ENCODE assay signal across 9 mouse cellular contexts in genomic region chr6:142545132-142545531, GRCm38 (mm10). TPM values are rescaled to one million over a fixed set of nuclear protein-coding genes. Genes with fewer than 3 reads are reported as not detected.
DNase-seq lines count a peak whose midpoint lies in the region; ATAC-seq and TF ChIP-seq lines count a peak whose summit lies in the region.
"Had no signal": no experiment of that assay in that cellular context is flagged by ENCODE, and none has a peak within 500 bp of the region (broad histone marks: within the 10 kb centered on the region; RNA-seq: fewer than 3 reads in every experiment).

No protein-coding gene starts in this region.

- H3K36me3 ChIP-seq in lung, postnatal 0 days (ENCODE audit: insufficient read depth, low read length), result no peaks in the 10 kb centered on the region
- H3K36me3 ChIP-seq in forebrain, embryonic 15.5 days, result no peaks in the 10 kb centered on the region
- no peaks in the 10 kb centered on the region for H3K36me3 ChIP-seq in intestine, embryonic 16.5 days (ENCODE audit: control insufficient read depth, insufficient read depth, low read length)
- no peaks in the 10 kb centered on the region for H3K36me3 ChIP-seq in neural tube, embryonic 15.5 days
- no peaks in the 10 kb centered on the region for H3K36me3 ChIP-seq in liver, postnatal 0 days (replicated peaks; ENCODE audit: insufficient read depth, low read length)

- peak; percentile 16; the same call in 1 of the 2 replicates for ATAC-seq in lung, postnatal 0 days
- ATAC-seq in forebrain, embryonic 15.5 days (replicated peaks), result no peak
- peak; percentile 47; the same call in 1 of the 2 replicates for ATAC-seq in intestine, embryonic 16.5 days
- ATAC-seq in neural tube, embryonic 15.5 days (ENCODE audit: low FRiP score), result no peak
- no peak for ATAC-seq in inflammation-experienced regulatory T-cells, adult 6 months
- ATAC-seq in liver, postnatal 0 days, result no peak

- no peak for DNase-seq in lung, postnatal 0 days (ENCODE audit: low spot score)
- no peak for DNase-seq in lung, adult 2 months
- DNase-seq in liver, postnatal 0 days, result no peak
- DNase-seq in layer of hippocampus, postnatal 14 days (ENCODE audit: low spot score in 2 of 2), result no peak
- DNase-seq: liver had no signal

- H3K4me1 ChIP-seq in lung, postnatal 0 days (ENCODE audit: insufficient read depth, low read depth, low read length), result no peaks in the 10 kb centered on the region; the same call in 1 of the 2 replicates
- H3K4me1 ChIP-seq in lung, adult 2 months (ENCODE audit: control insufficient read depth, insufficient read depth, low read length), result no peaks in the 10 kb centered on the region
- no peaks in the 10 kb centered on the region for H3K4me1 ChIP-seq in forebrain, embryonic 15.5 days
- no peaks in the 10 kb centered on the region for H3K4me1 ChIP-seq in intestine, embryonic 16.5 days (ENCODE audit: control insufficient read depth, insufficient read depth, low read length)
- H3K4me1 ChIP-seq in neural tube, embryonic 15.5 days, result no peaks in the 10 kb centered on the region
- no peaks in the 10 kb centered on the region for H3K4me1 ChIP-seq in liver, postnatal 0 days (ENCODE audit: insufficient read depth)

- TF ChIP-seq CTCF in lung, postnatal 0 days (IDR thresholded peaks at IDR 0.05), result no peak
- TF ChIP-seq CTCF in lung, adult 2 months (IDR thresholded peaks at IDR 0.05; ENCODE audit: insufficient read depth, low read length), result no peak
- TF ChIP-seq CTCF in liver, postnatal 0 days (IDR thresholded peaks at IDR 0.05; ENCODE audit: low read depth), result no peak

- no peak overlapping the region for H3K27ac ChIP-seq in lung, postnatal 0 days (ENCODE audit: low read length)
- H3K27ac ChIP-seq in forebrain, embryonic 15.5 days (replicated peaks), result no peak overlapping the region
- peak overlapping the region; percentile 3; the same call in 1 of the 2 replicates for H3K27ac ChIP-seq in intestine, embryonic 16.5 days (ENCODE audit: low read length)
- H3K27ac ChIP-seq in neural tube, embryonic 15.5 days (replicated peaks), result no peak overlapping the region
- H3K27ac ChIP-seq in liver, postnatal 0 days (ENCODE audit: low read depth), result no peak overlapping the region

- H3K27me3 ChIP-seq in lung, postnatal 0 days (replicated peaks; ENCODE audit: insufficient read depth, low read length), result no peaks in the 10 kb centered on the region
- H3K27me3 ChIP-seq in forebrain, embryonic 15.5 days, result no peaks in the 10 kb centered on the region
- H3K27me3 ChIP-seq in intestine, embryonic 16.5 days (replicated peaks; ENCODE audit: control insufficient read depth, insufficient read depth, low read length), result no peaks in the 10 kb centered on the region
- H3K27me3 ChIP-seq in neural tube, embryonic 15.5 days (replicated peaks), result no peaks in the 10 kb centered on the region
- no peaks in the 10 kb centered on the region for H3K27me3 ChIP-seq in liver, postnatal 0 days (ENCODE audit: insufficient read depth, low read length)

- TF ChIP-seq EP300 in lung, postnatal 0 days (IDR thresholded peaks at IDR 0.05), result no peak
- TF ChIP-seq EP300 in liver, postnatal 0 days (IDR thresholded peaks at IDR 0.05; ENCODE audit: low read depth), result no peak

- no peak overlapping the region for H3K4me2 ChIP-seq in lung, postnatal 0 days (replicated peaks; ENCODE audit: low read depth, low read length)
- peak overlapping the region; percentile 11; the same call in 1 of the 2 replicates for H3K4me2 ChIP-seq in forebrain, embryonic 15.5 days (replicated peaks)
- 0 out of 2 replicates have a peak overlapping the region, but pooled peaks have one; percentile 17 for H3K4me2 ChIP-seq in intestine, embryonic 16.5 days (ENCODE audit: low read depth, low read length)
- peak overlapping the region; percentile 31; the same call in 1 of the 2 replicates for H3K4me2 ChIP-seq in neural tube, embryonic 15.5 days
- no peak overlapping the region for H3K4me2 ChIP-seq in liver, postnatal 0 days (ENCODE audit: low read depth, low read length)

- no peak overlapping the region for H3K4me3 ChIP-seq in lung, postnatal 0 days (ENCODE audit: low read depth, low read length)
- H3K4me3 ChIP-seq in lung, adult 2 months (replicated peaks; ENCODE audit: extremely low read depth, low read depth, low read length), result no peak overlapping the region
- H3K4me3 ChIP-seq in forebrain, embryonic 15.5 days, result no peak overlapping the region
- no peak overlapping the region for H3K4me3 ChIP-seq in intestine, embryonic 16.5 days (ENCODE audit: low read length)
- no peak overlapping the region for H3K4me3 ChIP-seq in neural tube, embryonic 15.5 days (replicated peaks)
- no peak overlapping the region for H3K4me3 ChIP-seq in liver, postnatal 0 days (ENCODE audit: low read depth, low read length)

- TF ChIP-seq POLR2A in lung, adult 2 months (IDR thresholded peaks at IDR 0.05; ENCODE audit: borderline replicate concordance, extremely low read depth, low read depth, low read length), result no peak

- whole genome bisulfite sequencing in lung, postnatal 0 days, result 47% methylated on average over 14 of the region's 14 CpGs
- WGBS in lung, adult 2 months, result 53% methylated on average over 14 of the region's 14 CpGs
- WGBS in forebrain, embryonic 15.5 days, result 56% methylated on average over 14 of the region's 14 CpGs
- WGBS in intestine, embryonic 16.5 days, result 53% methylated on average over 14 of the region's 14 CpGs
- WGBS in neural tube, embryonic 15.5 days, result 54% methylated on average over 14 of the region's 14 CpGs
- 63% methylated on average over 14 of the region's 14 CpGs for WGBS in liver, postnatal 0 days (ENCODE audit: insufficient replicate concordance)

- H3K9ac ChIP-seq in lung, postnatal 0 days (replicated peaks; ENCODE audit: low read depth), result no peak overlapping the region
- no peak overlapping the region for H3K9ac ChIP-seq in forebrain, embryonic 15.5 days (replicated peaks)
- H3K9ac ChIP-seq in intestine, embryonic 16.5 days (ENCODE audit: low read depth, low read length), result no peak overlapping the region
- H3K9ac ChIP-seq in neural tube, embryonic 15.5 days (replicated peaks), result no peak overlapping the region
- H3K9ac ChIP-seq in liver, postnatal 0 days (replicated peaks), result no peak overlapping the region

- H3K9me3 ChIP-seq in lung, postnatal 0 days (ENCODE audit: low read length), result no peaks in the 10 kb centered on the region
- no peaks in the 10 kb centered on the region for H3K9me3 ChIP-seq in forebrain, embryonic 15.5 days
- no peaks in the 10 kb centered on the region for H3K9me3 ChIP-seq in intestine, embryonic 16.5 days (ENCODE audit: control insufficient read depth, low read length)
- H3K9me3 ChIP-seq in neural tube, embryonic 15.5 days (replicated peaks), result no peaks in the 10 kb centered on the region
- H3K9me3 ChIP-seq in liver, postnatal 0 days (ENCODE audit: low read length), result no peaks in the 10 kb centered on the region

RNA-seq across cellular contexts. Expression of gene Kcnj8, which starts 26.3 kb away (rescaled TPM):
- 17.7 and 21.5 TPM in 2 replicates for polyA plus RNA-seq in lung, postnatal 0 days (2015; fragmentation: Nextera tagmentation; extraction: Ambion mirVana)
- 7.8 and 8.1 TPM in 2 replicates for polyA plus RNA-seq in lung, adult 2 months (2012; rRNA removed)
- polyA plus RNA-seq in forebrain, embryonic 15.5 days (2015; fragmentation: Nextera tagmentation; extraction: Ambion mirVana), result 12.0 and 13.4 TPM in 2 replicates
- polyA plus RNA-seq in intestine, embryonic 16.5 days (2015; fragmentation: Nextera tagmentation; extraction: Ambion mirVana), result 30.1 and 35.7 TPM in 2 replicates
- 13.6 and 19.7 TPM in 2 replicates for polyA plus RNA-seq in neural tube, embryonic 15.5 days (2015; fragmentation: Nextera tagmentation; extraction: Ambion mirVana)
- under 1 TPM in 1 of 3 experiments, not detected in 2; 0.19 TPM for polyA plus RNA-seq in inflammation-experienced regulatory T-cells, adult 6 months (2017; shearing (Covaris generic))
- polyA plus RNA-seq in liver, postnatal 0 days (2015; fragmentation: Nextera tagmentation; extraction: Ambion mirVana), result 5.6 and 6.2 TPM in 2 replicates
- 1 to 10 TPM; 2.8 to 4.1 TPM for total RNA-seq in layer of hippocampus, postnatal 14 days (2021)

RNA-seq across cellular contexts. Expression of gene Ldhb, which starts 37.4 kb away (rescaled TPM):
- 182 and 184 TPM in 2 replicates for polyA plus RNA-seq in lung, postnatal 0 days (2015; fragmentation: Nextera tagmentation; extraction: Ambion mirVana)
- 138 and 224 TPM in 2 replicates for polyA plus RNA-seq in lung, adult 2 months (2012; rRNA removed)
- 488 and 489 TPM in 2 replicates for polyA plus RNA-seq in forebrain, embryonic 15.5 days (2015; fragmentation: Nextera tagmentation; extraction: Ambion mirVana)
- polyA plus RNA-seq in intestine, embryonic 16.5 days (2015; fragmentation: Nextera tagmentation; extraction: Ambion mirVana), result 80.5 and 93.6 TPM in 2 replicates
- 526 and 576 TPM in 2 replicates for polyA plus RNA-seq in neural tube, embryonic 15.5 days (2015; fragmentation: Nextera tagmentation; extraction: Ambion mirVana)
- polyA plus RNA-seq in inflammation-experienced regulatory T-cells, adult 6 months (2017; shearing (Covaris generic)), result 100 to 1,000 TPM in 2 of 3 experiments, 10 to 100 TPM in 1; 58.7 to 153 (median 114) TPM
- 12.9 and 16.9 TPM in 2 replicates for polyA plus RNA-seq in liver, postnatal 0 days (2015; fragmentation: Nextera tagmentation; extraction: Ambion mirVana)
- total RNA-seq in layer of hippocampus, postnatal 14 days (2021), result 100 to 1,000 TPM; 450 to 461 TPM

Comparison
In these comparisons a context has a peak if more than half of its experiments do, and no peak if none do; other contexts are left out.
1. ATAC-seq: peak in lung, postnatal 0 days (single experiment) and intestine, embryonic 16.5 days (single experiment); none in forebrain, embryonic 15.5 days (single experiment), neural tube, embryonic 15.5 days (single experiment), inflammation-experienced regulatory T-cells, adult 6 months (single experiment) and liver, postnatal 0 days (single experiment).
2. H3K4me2 ChIP-seq: peak in forebrain, embryonic 15.5 days (single experiment), intestine, embryonic 16.5 days (single experiment) and neural tube, embryonic 15.5 days (single experiment); none in lung, postnatal 0 days (single experiment) and liver, postnatal 0 days (single experiment).